Mouse (Mus musculus) lung, postnatal 4 days (tissue): ENCODE results near the gene Gja5.

ENCODE experiments used
- DNase-seq, 2 experiments: peaks; one replicate each; pipeline ENCODE4 v3.0.0; 2021

Gene Gja5

GRCm38 (mm10) chr3:97117511-97117910 is 213.0 kb downstream of the Gja5 start:
- DNase-seq, result no peak

GRCm38 (mm10) chr3:97118313-97118712 is 213.8 kb downstream of the Gja5 start:
- DNase-seq, result no peak

GRCm38 (mm10) chr3:97124193-97124592 is 219.7 kb downstream of the Gja5 start:
- peak; percentile 15 to 36 for DNase-seq
